Mouse (Mus musculus) C2C12 (cell line): ENCODE results near the gene Rnf38. TPM values are rescaled to one million over a fixed set of nuclear protein-coding genes. Genes with fewer than 3 reads are reported as not detected.
A peak's percentile ranks its signal among the peaks of the same experiment; 100 is the strongest.

Experiments
- H3K27me3 ChIP-seq: one replicate; pipeline ENCODE4 v1.6.1; 2011; ENCODE audit not compliant: control insufficient read depth, insufficient read depth, insufficient read length
- H3K36me3 ChIP-seq: one replicate; pipeline ENCODE4 v1.6.1; 2011; ENCODE audit not compliant: control insufficient read depth, insufficient read depth
- H3K4me3 ChIP-seq: one replicate; pipeline ENCODE4 v1.5.1; 2011; ENCODE audit warnings: mild to moderate bottlenecking, control low read depth; ENCODE audit not compliant: poor library complexity, insufficient read depth, severe bottlenecking
- H3K79me2 ChIP-seq: one replicate; pipeline ENCODE4 v1.6.1; 2011; ENCODE audit not compliant: control insufficient read depth, insufficient read depth
- H3K79me3 ChIP-seq: one replicate; pipeline ENCODE4 v1.6.1; 2011; ENCODE audit warnings: low read depth, control low read depth
- H3ac ChIP-seq: one replicate; pipeline ENCODE3; 2011; ENCODE audit warnings: low read depth; ENCODE audit not compliant: control insufficient read depth, insufficient read length
- CEBPB ChIP-seq: IDR thresholded peaks from one replicate; pipeline ENCODE4 v1.6.1; 2011; ENCODE audit warnings: low read depth, mild to moderate bottlenecking, control low read depth, moderate library complexity
- CTCF ChIP-seq: IDR thresholded peaks from one replicate; pipeline ENCODE4 v1.5.1; 2011; ENCODE audit not compliant: control insufficient read depth, insufficient read depth, insufficient read length
- FOSL1 ChIP-seq: IDR thresholded peaks from one replicate; pipeline ENCODE4 v1.8.0; 2011; ENCODE audit warnings: mild to moderate bottlenecking, low read length; ENCODE audit not compliant: poor library complexity, insufficient read depth, severe bottlenecking
- MAX ChIP-seq: IDR thresholded peaks from one replicate; pipeline ENCODE4 v1.6.1; 2011; ENCODE audit warnings: mild to moderate bottlenecking, control low read depth
- MYOD1 ChIP-seq: IDR thresholded peaks from one replicate; pipeline ENCODE4 v1.6.1; 2011; ENCODE audit warnings: low read depth; ENCODE audit not compliant: control insufficient read depth, insufficient read length
- MYOG ChIP-seq: IDR thresholded peaks from one replicate; pipeline ENCODE4 v1.6.1; 2011; ENCODE audit not compliant: control insufficient read depth, insufficient read length; ENCODE audit errors: extremely low read depth
- USF1 ChIP-seq: IDR thresholded peaks from one replicate; pipeline ENCODE4 v1.6.1; 2011; ENCODE audit warnings: low read depth, mild to moderate bottlenecking, control low read depth, moderate library complexity
- polyA plus RNA-seq: library from polyadenylated mRNA; unstranded; fragments of >200 nt; fragmentation: generic; extraction: Trizol; gene quantifications from one replicate; pipeline ENCODE4 v1.2.1, GENCODE M21; 2012; ENCODE audit warnings: missing spikeins

Rnf38 gene
- polyA plus RNA-seq, 1 experiment, result 9.8 TPM

DNA sequence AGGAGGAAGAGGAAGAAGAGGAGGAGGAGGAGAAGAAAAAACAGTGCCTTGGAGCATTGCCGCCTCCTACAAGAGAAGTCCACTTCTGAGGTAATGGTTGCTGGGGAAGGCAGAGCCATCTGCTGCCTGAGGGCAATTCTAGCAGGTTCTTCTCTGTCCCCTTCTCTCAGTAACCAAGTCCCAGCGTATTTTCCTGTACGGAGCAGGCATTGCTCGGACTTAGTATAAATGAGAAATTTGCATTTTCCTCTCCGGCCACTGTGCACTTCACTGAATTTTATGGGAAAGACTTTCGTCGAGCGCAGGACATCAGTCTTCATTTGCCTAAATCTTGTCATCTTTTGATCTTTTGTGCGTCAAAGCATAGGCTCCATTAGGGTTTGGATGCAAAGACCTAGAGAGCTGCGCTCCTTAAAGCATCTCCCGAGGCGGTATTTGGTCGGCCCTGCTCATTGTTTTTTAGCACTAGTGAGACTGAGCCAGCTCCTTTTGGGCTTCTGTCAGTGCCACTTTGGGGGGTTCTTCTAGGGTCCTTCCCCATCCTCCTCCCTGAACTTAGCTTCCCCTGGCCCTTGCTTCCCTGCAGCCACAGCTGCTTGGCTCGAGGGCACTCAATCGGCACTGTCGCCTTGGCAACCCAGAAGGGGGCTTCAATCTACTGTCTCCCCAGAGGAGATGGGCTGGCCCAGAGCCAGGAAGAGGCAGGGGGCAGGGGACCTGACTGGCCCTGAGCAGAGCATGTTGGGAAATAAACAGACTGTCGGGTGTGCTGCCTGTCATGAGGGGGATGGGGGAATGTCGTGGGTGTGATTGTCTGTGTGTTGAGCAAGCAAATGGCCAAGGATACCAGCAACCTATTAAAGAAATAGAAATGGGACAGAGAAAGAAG, 13.7 kb upstream of the Rnf38 start:
- H3K4me3 ChIP-seq, result no peak overlapping the region
- H3K36me3 ChIP-seq, result no peaks in the 10 kb centered on the region
- no peak overlapping the region for H3ac ChIP-seq
- peaks cover 9% of the 10 kb centered on the region for H3K27me3 ChIP-seq
- TF ChIP-seq MAX (no peak), CTCF (no peak), USF1 (no peak), CEBPB (no peak), MYOD1 (no peak), FOSL1 (no peak), MYOG (no peak)
- H3K79me3 ChIP-seq, result no peaks in the 10 kb centered on the region
- no peaks in the 10 kb centered on the region for H3K79me2 ChIP-seq

DNA sequence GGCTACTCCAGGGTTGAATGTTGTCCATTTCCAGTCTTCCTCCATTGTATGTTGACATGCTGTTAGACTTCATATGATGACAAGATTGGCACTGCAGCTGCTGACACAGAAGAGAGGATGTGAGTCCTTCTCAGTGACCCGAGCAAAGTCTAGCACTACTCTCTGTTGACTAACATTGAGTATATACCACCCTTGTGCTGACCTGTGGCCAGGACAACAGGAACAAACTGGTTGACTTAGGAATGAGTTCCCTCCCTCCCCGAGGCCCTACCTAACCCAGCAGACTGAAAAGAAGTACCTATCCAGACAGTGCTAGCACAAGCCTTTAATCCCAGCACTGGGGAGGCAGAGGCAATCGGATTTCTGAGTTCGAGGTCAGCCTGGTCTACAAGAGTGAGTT, 12.7 kb upstream of the Rnf38 start:
- H3K79me3 ChIP-seq, result no peaks in the 10 kb centered on the region
- TF ChIP-seq CTCF, result no peak
- TF ChIP-seq MYOG, result no peak
- no peak for TF ChIP-seq FOSL1
- no peak for TF ChIP-seq MYOD1
- TF ChIP-seq MAX, result no peak
- TF ChIP-seq USF1, result no peak
- TF ChIP-seq CEBPB, result no peak
- H3K27me3 ChIP-seq, result peaks cover 7% of the 10 kb centered on the region
- H3K4me3 ChIP-seq, result no peak overlapping the region
- H3ac ChIP-seq, result no peak overlapping the region
- H3K79me2 ChIP-seq, result no peaks in the 10 kb centered on the region
- no peaks in the 10 kb centered on the region for H3K36me3 ChIP-seq

- H3ac ChIP-seq, result no peak overlapping the region
- no peak overlapping the region for H3K4me3 ChIP-seq
- H3K36me3 ChIP-seq, result no peaks in the 10 kb centered on the region
- H3K79me3 ChIP-seq, result no peaks in the 10 kb centered on the region
- H3K79me2 ChIP-seq, result no peaks in the 10 kb centered on the region
- no peak for TF ChIP-seq MYOD1
- TF ChIP-seq CTCF, result no peak
- no peak for TF ChIP-seq FOSL1
- no peak for TF ChIP-seq CEBPB
- peaks cover 3% of the 10 kb centered on the region for H3K27me3 ChIP-seq
These were observed 8.0 kb upstream of the Rnf38 start for GRCm38 (mm10) chr4:44241638-44242037.

DNA sequence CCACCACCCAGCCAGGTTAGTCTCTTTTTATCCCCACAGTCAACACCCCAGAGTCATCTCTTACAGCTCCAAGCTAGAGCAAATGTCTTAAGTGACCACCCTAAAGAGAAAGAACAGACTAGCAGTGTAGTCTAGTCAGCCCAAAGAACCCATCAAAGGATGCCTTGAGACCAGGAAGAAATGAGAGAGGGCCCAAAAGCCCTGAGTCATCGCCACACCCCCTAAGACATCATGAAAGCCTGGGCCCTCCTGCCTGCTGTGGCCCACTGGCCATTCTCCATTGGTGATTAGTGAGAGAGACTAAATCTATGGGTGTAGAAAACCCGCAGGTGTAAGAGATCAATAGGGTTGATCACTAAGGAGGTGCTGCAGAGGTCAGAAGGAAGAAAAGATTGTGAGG, 2.4 kb upstream of the Rnf38 start:
- H3K4me3 ChIP-seq, result no peak overlapping the region
- peaks cover 5% of the 10 kb centered on the region for H3K79me2 ChIP-seq
- H3K79me3 ChIP-seq, result no peaks in the 10 kb centered on the region
- no peak for TF ChIP-seq CTCF
- no peak for TF ChIP-seq CEBPB
- TF ChIP-seq USF1, result no peak
- no peak for TF ChIP-seq MAX
- TF ChIP-seq MYOG, result no peak
- no peak for TF ChIP-seq MYOD1
- no peak for TF ChIP-seq FOSL1
- H3K27me3 ChIP-seq, result no peaks in the 10 kb centered on the region
- no peak overlapping the region for H3ac ChIP-seq
- no peaks in the 10 kb centered on the region for H3K36me3 ChIP-seq

DNA sequence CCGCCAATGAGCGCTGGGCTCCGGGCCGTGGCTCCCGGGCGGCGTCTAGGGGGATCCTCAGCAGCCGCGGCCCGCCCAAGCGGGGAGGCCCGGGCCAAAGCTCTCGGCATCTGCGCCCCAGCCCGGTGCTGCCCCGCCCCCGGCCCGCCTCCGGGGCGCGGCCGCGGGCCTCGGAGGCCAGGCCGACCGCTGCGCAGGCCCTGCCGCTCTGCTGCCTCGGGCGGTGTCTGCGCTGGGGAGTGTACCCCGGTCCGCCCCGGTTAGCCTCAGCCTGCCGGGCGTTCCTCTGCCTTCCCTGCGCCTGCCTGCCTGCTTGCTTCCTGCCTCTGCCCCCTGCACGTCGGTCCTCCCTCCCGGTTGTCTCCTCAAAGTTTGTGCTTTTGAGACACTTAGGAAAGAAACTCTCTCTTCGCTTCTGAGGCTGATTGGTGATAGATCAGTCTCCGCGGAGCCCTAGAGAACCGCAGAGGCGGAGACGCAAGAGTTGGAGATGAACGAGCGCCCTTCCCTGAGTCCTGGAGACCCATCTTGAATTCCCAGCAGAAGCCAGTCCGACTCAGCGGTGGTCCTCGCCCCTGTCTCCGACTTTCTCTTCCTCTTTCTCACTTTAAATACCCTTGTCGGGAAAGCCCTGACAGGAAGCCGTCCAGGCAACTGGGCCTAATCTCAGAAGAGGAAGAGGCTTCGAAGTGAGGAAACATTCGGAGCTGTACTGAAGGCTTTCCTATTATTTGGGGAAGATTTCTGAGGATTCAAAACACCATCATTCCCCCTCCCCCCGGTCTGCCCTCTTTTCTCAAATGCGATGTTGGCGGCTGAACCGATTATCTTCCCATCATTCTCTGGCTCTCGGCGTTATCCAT, 646 bp upstream of the Rnf38 start:
- Histone ChIP-seq H3K4me3 (peak overlapping the region; percentile 48), H3K79me3 (no peaks in the 10 kb centered on the region), H3K27me3 (no peaks in the 10 kb centered on the region), H3K36me3 (no peaks in the 10 kb centered on the region), H3K79me2 (peaks cover 5% of the 10 kb centered on the region), H3ac (peak overlapping the region; percentile 95)
- TF ChIP-seq MAX (no peak), CEBPB (no peak), FOSL1 (no peak), MYOD1 (no peak), CTCF (no peak), MYOG (no peak), USF1 (no peak)
